Mouse (Mus musculus) activated CD4-positive, CD25-positive, alpha-beta regulatory T cell, adult 4 months (primary cell): ENCODE measurements around the gene Hnrnpr. TPM values are rescaled to one million over a fixed set of nuclear protein-coding genes. Genes with fewer than 3 reads are reported as not detected.

ENCODE experiments used
- ATAC-seq: one replicate; pipeline ENCODE4 v1.8.0; 2017
- polyA plus RNA-seq, 2 experiments: library from polyadenylated mRNA; unstranded; fragments of 100-300 nt; shearing (Covaris generic); gene quantifications; one replicate each; pipeline ENCODE4 v1.2.1; 2017

The Hnrnpr gene
- 10 to 100 TPM; 80.8 to 97.7 TPM for polyA plus RNA-seq

DNA sequence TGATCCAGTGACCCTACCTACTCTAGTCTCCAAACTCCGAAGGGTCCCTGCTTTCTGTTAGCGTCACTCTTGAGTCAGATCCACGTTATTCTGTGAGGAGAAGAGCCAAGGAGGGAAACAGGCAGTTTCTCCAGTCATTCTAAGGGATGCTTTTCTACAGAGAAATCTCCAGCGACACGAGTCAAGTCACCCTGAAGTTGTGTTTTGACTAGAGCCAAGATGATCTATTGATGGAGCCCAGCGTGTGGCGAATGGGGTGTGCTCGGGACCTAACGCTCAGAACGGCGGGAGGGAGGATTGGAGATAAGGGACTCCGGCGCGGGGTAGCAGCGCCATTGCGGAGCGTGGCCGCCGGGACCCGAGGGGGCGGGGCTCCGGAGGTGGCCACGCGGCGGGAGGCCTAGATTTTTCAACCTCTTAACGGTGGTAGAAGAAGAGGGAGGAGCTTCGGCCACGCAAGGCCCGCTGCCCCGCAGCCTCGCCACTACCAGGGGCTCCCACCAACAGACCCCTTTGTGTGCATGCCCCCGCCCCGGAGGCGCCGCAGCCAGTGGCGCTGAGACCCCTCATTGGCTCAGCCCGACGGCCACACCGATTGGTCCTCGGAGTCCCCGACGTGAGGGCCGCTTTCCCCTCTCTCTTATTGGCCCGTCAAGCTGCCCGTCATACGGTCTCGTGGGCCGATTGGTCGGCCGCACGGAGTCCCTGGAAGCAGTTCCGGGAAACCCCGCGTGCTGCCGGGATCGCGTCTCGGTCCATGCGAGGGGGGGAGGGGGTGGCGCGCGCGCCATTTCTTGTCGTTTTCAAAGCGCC, at the start of gene Hnrnpr:
Hnrnpr (plus strand) TSS at position 714 of the 813 bp plus-strand sequence.
- peak; percentile 94 for ATAC-seq

DNA sequence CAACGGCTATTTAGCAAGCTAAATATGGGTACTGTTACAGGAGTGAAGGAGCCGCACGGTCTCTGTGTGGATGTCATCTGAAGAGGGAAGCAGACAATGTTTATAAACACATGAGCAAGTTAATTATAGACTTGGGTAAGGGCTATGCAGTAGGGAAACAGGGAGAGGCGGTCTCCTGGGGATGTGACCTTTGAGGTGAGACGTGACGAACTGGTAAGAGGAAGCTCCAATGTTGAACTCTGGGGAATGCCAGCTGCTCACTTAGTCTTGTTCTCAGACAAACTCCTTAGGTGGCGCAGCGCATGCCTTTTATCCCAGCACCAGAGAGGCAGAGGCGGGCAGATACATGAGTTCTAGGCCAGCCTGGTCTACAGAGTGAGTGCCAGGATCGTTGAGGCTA, 48.8 kb upstream of the Hnrnpr start:
- ATAC-seq, result no peak

GRCm38 (mm10) chr4:136263555-136263954, 47.2 kb upstream of the Hnrnpr start:
- ATAC-seq, result no peak

GRCm38 (mm10) chr4:136266716-136267343, 43.9 kb upstream of the Hnrnpr start:
- peak; percentile 96 for ATAC-seq

DNA sequence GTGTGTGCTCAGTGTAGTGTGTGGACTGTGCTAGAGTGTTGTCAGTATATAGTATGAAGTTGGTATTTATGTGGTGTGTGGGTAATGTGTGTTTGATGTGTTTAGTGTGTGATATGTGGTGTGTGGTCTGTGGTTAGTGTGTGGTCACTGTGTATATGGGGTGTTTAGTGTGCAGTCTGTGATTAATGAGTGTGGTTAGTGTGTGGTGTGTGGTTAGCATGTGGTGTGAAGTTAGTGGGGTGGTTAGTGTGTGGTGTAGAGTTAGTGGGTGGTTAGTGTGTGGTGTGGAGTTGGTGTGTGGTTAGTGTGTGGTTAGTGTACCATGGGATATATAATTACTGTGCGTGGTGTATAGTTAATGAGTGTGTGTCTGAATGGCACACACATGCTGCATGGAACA, 41.8 kb upstream of the Hnrnpr start:
- no peak for ATAC-seq

DNA sequence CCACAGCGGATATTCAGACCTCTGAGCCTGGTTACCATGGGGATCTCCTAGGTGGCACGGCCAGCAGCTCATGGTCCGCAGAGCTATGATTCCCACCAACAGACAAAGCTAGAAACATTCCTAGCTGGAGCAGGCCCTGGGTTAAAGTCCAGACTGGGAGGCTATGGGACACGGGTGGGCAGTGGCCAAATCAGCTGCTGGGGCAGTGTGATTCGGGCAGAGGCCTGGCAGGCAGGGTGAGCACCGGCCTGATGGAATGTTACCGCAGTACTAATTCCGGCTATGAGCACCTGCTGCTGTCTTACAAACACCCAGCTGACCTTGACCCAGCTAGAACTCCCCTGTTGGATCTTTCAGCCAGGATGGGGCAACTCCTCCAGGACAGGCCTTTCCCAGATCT, 40.1 kb upstream of the Hnrnpr start:
- ATAC-seq, result no peak

DNA sequence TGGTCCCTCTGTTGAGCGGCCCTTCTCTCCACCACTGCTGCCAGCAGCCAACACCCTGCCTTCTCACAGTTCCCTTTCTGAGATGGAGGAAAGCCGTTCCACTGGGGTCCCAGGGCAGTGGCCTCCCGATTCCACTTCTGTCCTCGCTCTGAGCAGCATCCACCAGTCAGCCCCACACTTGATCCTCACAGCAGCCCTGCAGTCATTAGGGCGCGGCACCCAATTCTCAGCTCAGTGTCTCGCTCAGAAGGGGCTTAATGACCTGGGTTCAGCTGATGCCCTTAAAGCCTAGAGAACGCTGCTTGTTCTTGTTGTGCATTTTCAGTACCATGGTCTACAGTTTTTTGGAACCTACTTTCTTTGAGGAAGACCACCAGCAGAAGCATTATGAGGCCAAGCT, 29.6 kb upstream of the Hnrnpr start:
- no peak for ATAC-seq

DNA sequence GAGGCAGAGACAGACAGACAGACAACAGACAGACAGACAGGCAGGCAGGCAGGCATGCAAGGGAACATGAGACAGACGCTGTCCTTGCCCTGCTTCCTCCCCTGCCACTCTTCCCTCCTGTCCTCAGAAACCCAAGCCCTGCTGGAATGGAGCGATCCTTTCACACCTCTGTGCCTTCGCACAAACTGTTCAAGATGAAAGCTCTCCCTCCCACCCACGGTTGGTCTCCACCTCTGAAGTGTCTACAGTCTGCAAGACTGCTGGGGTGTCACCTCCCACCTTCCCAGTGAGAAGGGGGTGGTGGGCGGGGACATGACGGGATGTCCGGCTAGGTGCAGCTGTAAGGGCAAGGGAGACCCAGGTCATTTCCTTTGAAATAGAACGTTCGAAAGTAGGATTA, 29.1 kb upstream of the Hnrnpr start:
- ATAC-seq, result no peak

- ATAC-seq, result no peak
Measured at GRCm38 (mm10) chr4:136282621-136283480, 27.9 kb upstream of the Hnrnpr start.

DNA sequence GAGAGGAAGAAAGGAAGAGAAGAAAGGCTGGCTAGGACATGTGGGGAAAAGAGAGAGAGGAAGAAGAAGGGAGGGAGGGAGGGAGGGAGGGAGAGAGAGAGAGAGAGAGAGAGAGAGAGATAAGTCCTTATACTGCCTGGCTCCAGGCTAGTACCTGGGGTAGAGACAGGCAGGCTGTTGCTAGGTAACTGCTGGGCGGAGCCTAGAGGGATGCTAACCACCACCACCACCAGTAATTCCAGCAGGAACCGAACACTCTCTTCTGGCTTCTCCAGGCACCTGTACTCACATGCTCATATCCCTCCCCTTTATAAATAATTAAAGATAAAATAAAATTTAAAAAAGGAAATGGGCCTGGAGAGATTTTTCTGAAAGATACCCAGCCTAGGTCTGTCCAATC, 27.0 kb upstream of the Hnrnpr start:
- ATAC-seq, result no peak

DNA sequence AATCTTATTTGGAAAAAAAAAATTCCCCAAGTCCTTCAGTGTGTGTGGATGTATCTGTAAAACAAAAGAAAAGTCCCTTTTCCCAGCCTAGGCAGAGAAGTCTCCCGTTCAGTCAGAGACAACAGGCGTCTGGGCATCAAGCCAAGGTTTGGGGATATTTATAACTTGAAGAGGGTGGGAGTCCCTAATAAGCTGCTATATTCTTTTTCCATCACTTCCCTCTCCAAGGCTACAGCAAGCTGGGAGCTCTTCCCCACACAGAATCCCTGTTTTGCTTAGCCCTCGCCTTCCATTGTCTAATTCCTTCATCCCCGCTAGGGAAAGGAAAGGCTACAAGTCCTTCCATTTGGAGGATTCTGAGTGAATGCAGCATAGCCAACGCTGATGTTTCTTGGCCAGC, 26.3 kb upstream of the Hnrnpr start, which contains the start of gene Zfp46:
Zfp46 (plus strand) TSS at position 229 of the 400 bp plus-strand sequence.
- no peak for ATAC-seq

- ATAC-seq, result no peak
Measured at GRCm38 (mm10) chr4:136284891-136285290, 25.9 kb upstream of the Hnrnpr start.

- peak; percentile 88 for ATAC-seq
Measured at GRCm38 (mm10) chr4:136285348-136285810, 25.4 kb upstream of the Hnrnpr start.

- peak; percentile 94 for ATAC-seq
Measured at GRCm38 (mm10) chr4:136285811-136286371, 24.9 kb upstream of the Hnrnpr start.

DNA sequence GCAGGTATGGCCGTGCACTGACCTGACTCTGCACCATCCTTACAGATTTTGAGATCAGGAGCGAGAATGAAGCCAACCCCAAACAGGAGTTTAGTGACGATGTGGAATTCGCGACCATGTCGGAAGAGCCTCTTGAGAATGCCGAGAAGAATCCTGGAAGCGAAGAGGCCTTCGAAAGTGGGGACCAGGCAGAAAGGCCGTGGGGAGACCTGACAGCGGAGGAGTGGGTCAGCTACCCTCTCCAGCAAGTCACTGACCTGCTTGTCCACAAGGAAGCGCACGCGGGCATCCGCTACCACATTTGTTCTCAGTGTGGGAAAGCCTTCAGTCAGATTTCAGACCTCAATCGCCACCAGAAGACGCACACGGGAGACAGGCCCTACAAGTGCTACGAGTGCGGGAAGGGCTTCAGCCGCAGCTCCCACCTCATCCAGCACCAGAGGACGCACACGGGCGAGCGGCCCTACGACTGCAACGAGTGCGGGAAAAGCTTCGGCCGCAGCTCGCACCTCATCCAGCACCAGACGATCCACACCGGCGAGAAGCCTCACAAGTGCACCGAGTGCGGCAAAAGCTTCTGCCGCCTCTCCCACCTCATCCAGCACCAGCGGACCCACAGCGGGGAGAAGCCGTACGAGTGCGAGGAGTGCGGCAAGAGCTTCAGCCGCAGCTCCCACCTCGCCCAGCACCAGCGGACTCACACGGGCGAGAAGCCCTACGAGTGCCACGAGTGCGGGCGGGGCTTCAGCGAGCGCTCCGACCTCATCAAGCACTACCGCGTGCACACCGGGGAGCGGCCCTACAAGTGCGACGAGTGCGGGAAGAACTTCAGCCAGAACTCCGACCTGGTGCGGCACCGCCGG, 20.6 kb upstream of the Hnrnpr start:
- ATAC-seq, result no peak

GRCm38 (mm10) chr4:136290781-136291595, 19.8 kb upstream of the Hnrnpr start:
- no peak for ATAC-seq

DNA sequence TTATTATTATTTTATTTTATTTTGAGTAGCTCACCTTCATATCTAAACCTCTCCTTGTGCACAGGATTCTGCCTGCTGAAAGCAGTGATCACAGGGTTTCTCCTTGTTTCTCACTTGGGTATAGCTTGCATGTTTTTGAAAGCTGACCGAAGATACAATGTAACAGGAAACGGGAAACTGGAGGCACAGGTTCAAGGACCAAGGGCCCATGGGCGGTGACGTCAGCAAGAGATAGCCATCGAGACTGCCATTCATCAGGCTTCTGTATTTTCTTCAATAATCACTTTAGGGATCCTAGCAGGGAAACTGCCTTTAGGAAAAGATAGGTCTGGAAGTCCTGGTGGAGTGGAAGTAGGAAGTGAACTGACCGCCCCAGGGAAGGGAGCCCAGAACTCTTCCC, 19.1 kb upstream of the Hnrnpr start:
- no peak for ATAC-seq

GRCm38 (mm10) chr4:136295941-136296340, 14.8 kb upstream of the Hnrnpr start:
- no peak for ATAC-seq

DNA sequence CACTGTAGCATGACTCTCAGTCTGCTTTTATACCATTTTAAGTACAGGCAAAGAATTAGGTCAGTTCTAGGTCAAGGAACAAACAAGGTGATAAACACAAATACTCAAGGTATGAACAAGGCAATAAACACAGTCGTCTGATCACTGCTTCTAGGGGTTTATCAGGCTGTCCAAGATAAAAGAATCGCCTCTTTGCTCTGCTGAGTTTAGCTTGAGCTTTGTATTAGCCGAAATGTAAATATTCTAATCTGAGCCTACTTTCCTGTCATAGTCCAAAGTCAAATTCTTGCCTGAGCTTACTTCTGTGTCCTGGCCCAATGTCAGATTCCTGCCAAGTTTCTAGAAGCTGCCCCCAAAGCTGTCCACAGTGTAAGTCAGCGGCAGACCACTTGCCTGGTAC, 8.3 kb upstream of the Hnrnpr start:
- no peak for ATAC-seq

DNA sequence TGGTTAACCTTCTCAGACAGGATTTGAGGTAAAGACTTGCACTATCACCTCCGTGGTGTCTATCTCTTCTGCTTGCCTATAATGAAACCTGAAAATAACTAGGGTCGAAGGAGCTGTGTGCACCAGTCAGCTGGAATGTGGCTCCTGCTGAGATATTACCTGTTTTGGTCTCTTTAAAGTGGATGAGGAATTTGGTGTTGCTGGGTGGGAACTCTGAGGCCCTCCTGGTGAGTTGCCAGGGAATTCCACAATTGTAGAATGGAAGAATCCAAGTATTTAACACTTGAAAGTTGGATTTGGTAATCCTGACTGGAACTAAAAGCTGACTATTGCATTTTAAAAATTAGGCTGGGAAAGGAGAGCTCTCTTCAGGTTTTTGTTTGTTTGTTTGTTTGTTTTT, 6.6 kb upstream of the Hnrnpr start:
- ATAC-seq, result no peak

GRCm38 (mm10) chr4:136308355-136308754, 2.4 kb upstream of the Hnrnpr start:
- no peak for ATAC-seq
